Mouse (Mus musculus) central nervous system, embryonic 14 days (tissue): ENCODE data around the gene Kcnh5. TPM values are rescaled to one million over a fixed set of nuclear protein-coding genes. Genes with fewer than 3 reads are reported as not detected.

Source experiments
- polyA plus RNA-seq: library from polyadenylated mRNA; depleted of rRNA; stranded (reverse); fragments of >200 nt; gene quantifications from 2 replicates; pipeline ENCODE4 v1.2.3, GENCODE M21; 2012; rRNA removed

Kcnh5 gene
- polyA plus RNA-seq, result 0.89 and 1.0 TPM in 2 replicates

GRCm38 (mm10) chr12:75176691-75177645 is at the start of gene Kcnh5:
TSS of gene Kcnh5 (minus strand) at chr12:75177332.

Other genes with a start within 250 kb of the Kcnh5 start
- 14.6 and 30.9 TPM in 2 replicates for gene Rhoj, start 131.0 kb upstream of the Kcnh5 start, polyA plus RNA-seq
- not detected in 2 replicates for gene Gphb5, start 239.4 kb upstream of the Kcnh5 start, polyA plus RNA-seq